Mouse (Mus musculus): Measurements from ENCODE around the gene Krt79.

GRCm38 (mm10) chr15:101954187-101954586 lies 14.1 kb upstream of the Krt79 start, which contains the start of gene Krt78:
- TF ChIP-seq EP300 (IDR thresholded peaks at IDR 0.05; ENCODE audit: low read depth): no peak
- TF ChIP-seq CTCF (IDR thresholded peaks at IDR 0.05; ENCODE audit: low read depth): no peak
